Mouse (Mus musculus) olfactory bulb, adult 2 months (tissue): ENCODE data around the gene Tmem218. TPM values are rescaled to one million over a fixed set of nuclear protein-coding genes. Genes with fewer than 3 reads are reported as not detected.

Experiments used
- H3K27ac ChIP-seq: fragments of 200-500 bp; 2 replicates; pipeline ENCODE4 v1.5.1; 2012; ENCODE audit warnings: low read depth, low read length; ENCODE audit not compliant: insufficient read depth
- H3K4me1 ChIP-seq: fragments of 200-500 bp; 2 replicates; pipeline ENCODE4 v1.6.1; 2012; ENCODE audit warnings: low read length; ENCODE audit not compliant: control insufficient read depth, insufficient read depth
- H3K4me3 ChIP-seq: fragments of 200-500 bp; 2 replicates; pipeline ENCODE4 v1.5.1; 2012; ENCODE audit warnings: mild to moderate bottlenecking, low read depth, low read length, moderate library complexity; ENCODE audit not compliant: insufficient read depth
- CTCF ChIP-seq: fragments of 200-500 bp; IDR thresholded peaks from 2 replicates; pipeline ENCODE4 v1.5.1; 2012; ENCODE audit warnings: low read depth, mild to moderate bottlenecking, low read length, moderate library complexity; ENCODE audit not compliant: insufficient read depth
- POLR2A ChIP-seq: fragments of 200-500 bp; IDR thresholded peaks from 2 replicates; pipeline ENCODE4 v1.6.1; 2012; ENCODE audit warnings: mild to moderate bottlenecking, low read depth, low read length, moderate library complexity; ENCODE audit not compliant: insufficient read depth
- WGBS: fragments of 180-500 bp; shearing (Covaris S2); methylation state at CpG from one replicate; pipeline ENCODE4 v1.1.7; 2018; 5-methylcytosine and 5-hydroxymethylcytosine counted together
- polyA plus RNA-seq: library from polyadenylated mRNA; stranded (reverse); fragments of >200 nt; gene quantifications from 2 replicates; pipeline ENCODE4 v1.2.4, GENCODE M21; 2012; ENCODE audit warnings: low replicate concordance; ENCODE audit not compliant: missing spikeins, insufficient read depth, insufficient read length

The Tmem218 gene
- not detected in 2 replicates for polyA plus RNA-seq

- under 1% methylated on average over 21 of the region's 21 CpGs for WGBS
- H3K27ac ChIP-seq: peak within 1 kb of the TSS; percentile 89
- peak within 1 kb of the TSS; percentile 91 for H3K4me3 ChIP-seq
- no peaks in the 10 kb centered on the region for H3K4me1 ChIP-seq
- TF ChIP-seq POLR2A (peak; percentile 30; the same call in 1 of the 2 replicates), CTCF (no peak)
Measured at GRCm38 (mm10) chr9:37207929-37208411, at the start of gene Tmem218. Gene Tmem218, plus strand, starts transcription at chr9:37208223.

- TF ChIP-seq POLR2A: no peak
- no peak for TF ChIP-seq CTCF
- no peaks in the 10 kb centered on the region for H3K4me1 ChIP-seq
- H3K4me3 ChIP-seq: no peak overlapping the region
- WGBS: 81% methylated on average over 2 of the region's 2 CpGs
- no peak overlapping the region for H3K27ac ChIP-seq
Measured at GRCm38 (mm10) chr9:37160686-37161085, 47.3 kb upstream of the Tmem218 start.

DNA sequence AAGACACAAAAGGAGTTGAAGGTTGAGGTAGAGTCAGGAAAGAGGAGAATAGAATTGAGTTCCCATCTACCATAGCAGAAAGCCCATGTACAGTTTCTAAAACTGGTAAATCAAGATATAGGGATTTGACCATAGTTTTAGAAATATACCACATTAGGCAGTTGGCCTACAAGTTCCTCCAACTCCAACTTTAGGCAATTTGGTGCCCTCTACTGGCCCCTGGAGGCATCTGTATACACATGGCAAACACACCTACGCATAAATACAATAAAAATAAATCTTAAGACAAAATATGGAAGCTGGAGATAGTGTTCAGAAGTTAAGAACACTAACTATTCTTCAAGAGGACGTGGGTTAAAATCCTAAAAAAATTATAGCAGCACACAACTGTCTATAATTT is 41.1 kb upstream of the Tmem218 start:
- Histone ChIP-seq H3K4me3 (no peak overlapping the region), H3K4me1 (no peaks in the 10 kb centered on the region), H3K27ac (no peak overlapping the region)
- 88% methylated on average over 2 of the region's 2 CpGs for WGBS
- TF ChIP-seq POLR2A (no peak), CTCF (no peak)

DNA sequence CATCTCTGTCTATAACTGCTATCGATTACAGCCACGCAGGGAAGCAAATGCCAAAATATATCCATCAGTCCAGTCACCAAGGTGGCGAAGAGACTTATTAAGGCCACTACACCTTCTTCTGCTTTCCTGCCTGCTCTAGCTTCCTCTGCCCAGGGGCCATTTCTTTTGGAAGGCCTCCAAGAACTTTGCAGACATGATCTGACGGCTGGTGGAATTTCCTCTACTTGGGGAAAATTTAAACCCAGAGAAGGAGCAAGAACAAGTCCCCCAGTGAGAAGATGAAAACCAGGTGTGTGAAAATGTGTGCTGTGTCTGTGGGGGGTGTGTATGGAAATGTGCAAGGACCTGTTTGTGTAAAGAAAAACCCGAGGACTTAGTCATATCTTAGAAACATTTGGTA is 34.6 kb upstream of the Tmem218 start:
- TF ChIP-seq CTCF: no peak
- no peak for TF ChIP-seq POLR2A
- Histone ChIP-seq H3K27ac (no peak overlapping the region), H3K4me1 (no peaks in the 10 kb centered on the region; the same call in 1 of the 2 replicates), H3K4me3 (no peak overlapping the region)
- WGBS: 80% methylated on average over 5 of the region's 5 CpGs

DNA sequence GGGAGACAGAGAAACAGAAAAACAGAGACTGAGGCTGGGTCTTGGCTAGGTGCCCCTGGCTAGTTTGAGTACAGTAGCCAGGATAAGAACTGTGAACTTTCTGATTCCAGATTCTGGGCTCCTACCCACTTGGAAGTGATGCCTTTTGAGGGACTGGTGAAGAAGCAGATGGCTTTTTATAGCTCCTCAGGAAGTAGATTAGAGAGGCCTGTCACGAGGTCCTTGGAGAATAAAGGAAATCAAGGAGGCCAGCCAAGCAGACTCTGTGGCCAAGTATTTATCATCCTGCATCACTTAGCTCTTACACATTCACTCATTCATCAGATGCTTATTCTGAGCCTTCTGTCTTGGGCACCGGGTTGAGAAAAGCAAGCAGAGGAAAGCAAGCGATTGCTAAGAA is 32.0 kb upstream of the Tmem218 start:
- 62% methylated on average over 3 of the region's 3 CpGs for WGBS
- Histone ChIP-seq H3K4me3 (no peak overlapping the region), H3K4me1 (peaks cover 10% of the 10 kb centered on the region; the same call in 1 of the 2 replicates), H3K27ac (no peak overlapping the region)
- TF ChIP-seq POLR2A: no peak
- no peak for TF ChIP-seq CTCF

DNA sequence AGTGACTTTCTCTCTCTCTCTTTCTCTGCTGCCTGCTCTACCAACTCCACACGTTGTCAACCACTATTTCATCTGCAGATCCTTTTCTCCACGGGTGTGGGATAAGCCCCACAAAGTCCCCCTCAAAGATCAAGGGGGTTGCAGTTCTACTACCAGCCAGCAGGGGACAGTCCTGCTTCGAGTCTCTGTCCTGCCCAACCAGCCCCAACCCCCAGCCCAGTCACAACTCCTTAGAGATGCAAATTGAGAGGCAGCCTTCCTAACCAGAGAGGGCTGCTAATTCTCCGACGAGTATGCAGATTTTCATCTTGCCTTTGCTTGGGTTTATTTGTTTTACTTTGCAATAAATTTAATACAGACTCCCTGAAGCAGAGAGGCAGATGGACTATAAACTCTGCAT is 30.9 kb upstream of the Tmem218 start:
- Histone ChIP-seq H3K4me1 (peaks cover 10% of the 10 kb centered on the region; the same call in 1 of the 2 replicates), H3K27ac (no peak overlapping the region), H3K4me3 (no peak overlapping the region)
- WGBS: 11% methylated on average over 5 of the region's 5 CpGs
- TF ChIP-seq POLR2A (no peak), CTCF (peak; percentile 92)

- TF ChIP-seq POLR2A (no peak), CTCF (no peak)
- peaks cover 10% of the 10 kb centered on the region; the same call in 1 of the 2 replicates for H3K4me1 ChIP-seq
- H3K27ac ChIP-seq: no peak overlapping the region
- 63% methylated on average over 8 of the region's 8 CpGs for WGBS
- no peak overlapping the region for H3K4me3 ChIP-seq
Measured at GRCm38 (mm10) chr9:37177551-37177950, 30.5 kb upstream of the Tmem218 start.

DNA sequence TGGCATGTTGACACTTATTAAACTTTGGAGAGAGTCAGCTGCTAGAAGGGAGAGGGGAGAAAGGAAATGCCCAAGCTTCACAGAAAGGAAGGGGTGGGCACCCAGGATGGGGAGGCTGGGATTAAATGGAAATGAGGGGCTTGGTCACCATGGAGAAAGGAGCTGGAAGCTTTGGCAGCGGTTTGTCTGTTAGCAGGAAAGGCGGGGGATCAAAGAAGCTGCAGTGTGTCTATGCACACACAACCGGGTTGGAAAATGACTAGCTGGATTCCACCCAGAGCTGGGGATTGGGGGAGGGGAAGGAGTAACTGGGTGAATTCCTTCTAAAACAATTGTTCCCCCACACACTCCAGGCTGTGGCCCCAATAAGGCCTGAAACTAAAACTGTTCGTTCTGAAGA is 29.1 kb upstream of the Tmem218 start:
- Histone ChIP-seq H3K4me3 (no peak overlapping the region), H3K4me1 (peaks cover 10% of the 10 kb centered on the region; the same call in 1 of the 2 replicates), H3K27ac (no peak overlapping the region)
- TF ChIP-seq CTCF: no peak
- TF ChIP-seq POLR2A: no peak
- 34% methylated on average over 4 of the region's 4 CpGs for WGBS

DNA sequence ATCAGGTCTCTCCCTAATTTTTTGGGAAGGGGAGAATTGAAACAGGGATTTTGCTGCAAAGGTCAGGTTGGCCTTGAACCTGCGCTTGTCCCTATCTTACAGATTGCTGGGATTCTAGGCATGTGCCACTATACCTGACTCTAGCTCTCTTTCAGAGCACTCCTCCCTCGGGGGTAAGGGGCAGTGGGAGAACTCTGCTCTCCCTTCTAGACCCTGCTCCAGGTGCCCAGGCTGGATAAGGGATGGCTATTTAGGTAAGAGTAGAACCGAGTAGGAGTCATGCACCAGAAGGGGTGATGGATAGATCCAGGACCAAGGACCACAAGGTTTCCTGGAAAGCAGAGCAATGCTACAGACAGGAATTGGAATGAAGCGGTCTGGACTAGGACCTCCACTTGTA is 28.4 kb upstream of the Tmem218 start:
- 91% methylated on average over 4 of the region's 4 CpGs for WGBS
- H3K27ac ChIP-seq: no peak overlapping the region
- H3K4me1 ChIP-seq: peaks cover 10% of the 10 kb centered on the region; the same call in 1 of the 2 replicates
- H3K4me3 ChIP-seq: no peak overlapping the region
- no peak for TF ChIP-seq CTCF
- TF ChIP-seq POLR2A: no peak

GRCm38 (mm10) chr9:37181596-37181995 is 26.4 kb upstream of the Tmem218 start:
- TF ChIP-seq CTCF: no peak
- no peak for TF ChIP-seq POLR2A
- 59% methylated on average over 5 of the region's 5 CpGs for WGBS
- Histone ChIP-seq H3K4me3 (no peak overlapping the region), H3K27ac (no peak overlapping the region), H3K4me1 (peaks cover 10% of the 10 kb centered on the region; the same call in 1 of the 2 replicates)
